Mouse (Mus musculus) ES-E14 (cell line): ENCODE measurements around the gene Mettl21c.

ENCODE experiments used
- ZC3H11A ChIP-seq: IDR thresholded peaks from 2 replicates; pipeline ENCODE4 v1.6.1; 2012; ENCODE audit warnings: low read depth, mild to moderate bottlenecking, inconsistent platforms, low read length, borderline replicate concordance
- ZNF384 ChIP-seq: IDR thresholded peaks from 2 replicates; pipeline ENCODE4 v1.6.1; 2012; ENCODE audit warnings: low read depth, low read length, inconsistent platforms

GRCm38 (mm10) chr1:44027651-44028050 lies 7.8 kb upstream of the Mettl21c start:
- no peak for TF ChIP-seq ZC3H11A
- no peak for TF ChIP-seq ZNF384
